Mouse (Mus musculus): ENCODE data around the gene Tmem37. TPM values are rescaled to one million over a fixed set of nuclear protein-coding genes. Genes with fewer than 3 reads are reported as not detected.

The Tmem37 gene
- polyA plus RNA-seq, 1 experiment from 2014 or later, result 5.5 TPM

DNA sequence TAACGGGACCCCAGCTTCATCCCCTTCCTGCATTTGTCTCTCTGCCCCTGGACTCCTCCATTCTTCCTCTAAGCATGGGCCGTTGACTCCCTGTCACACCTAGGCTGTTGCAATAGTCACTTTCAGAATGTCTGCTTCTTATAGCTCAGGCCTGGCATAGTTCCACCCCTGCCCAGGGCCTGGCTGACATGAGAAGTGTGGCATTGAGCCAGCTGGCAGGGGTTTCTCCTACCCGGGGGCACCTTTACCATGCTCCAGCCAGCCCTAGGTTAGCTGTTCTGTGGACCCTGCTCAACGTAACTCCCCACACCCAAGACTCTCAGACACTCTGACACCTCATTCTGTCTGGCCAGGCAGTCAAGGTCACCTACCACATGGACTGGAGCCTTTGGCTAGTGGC lies 46.2 kb downstream of the Tmem37 start:
- H3K27ac ChIP-seq, result no peak overlapping the region
- WGBS, result 77% methylated on average over 4 of the region's 4 CpGs
- H3K9ac ChIP-seq, result no peak overlapping the region
- no peaks in the 10 kb centered on the region for H3K27me3 ChIP-seq
- no peaks in the 10 kb centered on the region for H3K36me3 ChIP-seq
- no peaks in the 10 kb centered on the region for H3K9me3 ChIP-seq
- ATAC-seq (ENCODE audit: insufficient number of reproducible peaks, insufficient read depth, low FRiP score, low TSS enrichment, low read depth), result no peak
- no peak overlapping the region for H3K4me2 ChIP-seq
- H3K4me3 ChIP-seq, result no peak overlapping the region
- no peaks in the 10 kb centered on the region for H3K4me1 ChIP-seq

DNA sequence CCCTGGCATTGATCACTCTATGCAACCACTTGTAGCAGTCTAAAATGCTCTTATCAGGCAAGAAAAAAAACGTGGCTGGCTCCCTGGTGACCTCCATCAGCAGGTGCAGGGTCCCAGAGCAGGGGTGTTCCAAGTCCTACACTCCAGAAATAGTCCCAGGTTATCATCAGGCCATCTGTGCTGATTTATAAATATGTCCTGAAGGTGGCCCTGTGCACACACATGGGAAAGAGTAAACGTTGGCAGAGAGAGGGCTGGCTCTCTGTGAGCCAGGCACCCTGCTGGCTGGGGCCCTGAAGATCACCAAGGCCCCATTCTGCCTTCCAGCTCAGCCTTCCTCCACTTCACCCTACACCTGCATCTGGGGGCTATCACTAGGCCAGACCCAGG lies 48.8 kb downstream of the Tmem37 start:
- WGBS, result 6% methylated on average over 2 of the region's 2 CpGs

DNA sequence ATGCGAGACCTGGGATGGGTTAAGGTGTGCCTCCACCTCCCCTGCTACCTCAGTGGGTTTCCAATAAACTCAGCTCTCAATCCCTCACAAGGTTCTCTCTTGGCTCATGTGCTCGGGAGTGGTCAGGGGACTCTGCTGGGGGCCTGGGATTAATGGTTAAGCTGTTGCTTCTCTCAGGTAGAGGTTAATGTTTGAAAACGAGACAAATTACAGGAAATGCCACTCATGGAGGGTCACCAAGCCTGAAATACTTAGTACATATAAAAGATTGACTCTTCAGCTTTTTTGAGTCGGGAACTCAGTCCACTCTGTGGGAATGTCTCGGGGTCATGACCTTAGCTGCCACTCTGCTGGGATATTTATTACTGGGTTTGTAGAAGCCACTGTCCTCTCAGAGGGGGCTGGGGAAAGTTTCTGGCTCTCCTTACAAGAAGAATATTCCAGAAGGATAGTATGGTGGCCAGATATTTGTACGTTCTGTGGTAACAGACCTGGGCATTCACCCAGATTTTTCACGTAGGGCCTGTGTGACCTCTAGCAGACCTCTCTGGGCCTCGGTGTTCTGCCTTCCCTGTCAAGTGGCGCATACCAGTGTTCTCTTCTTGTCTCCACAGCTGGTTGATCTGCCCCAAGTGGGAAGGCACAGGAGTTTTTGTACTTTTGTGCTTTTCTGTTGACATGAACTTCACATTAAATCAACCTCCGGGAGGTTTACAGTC lies 49.4 kb downstream of the Tmem37 start:
- no peak overlapping the region for H3K4me2 ChIP-seq
- ATAC-seq (ENCODE audit: insufficient number of reproducible peaks, insufficient read depth, low FRiP score, low TSS enrichment, low read depth), result no peak
- no peaks in the 10 kb centered on the region for H3K36me3 ChIP-seq
- no peaks in the 10 kb centered on the region for H3K4me1 ChIP-seq
- H3K27me3 ChIP-seq, result no peaks in the 10 kb centered on the region
- no peaks in the 10 kb centered on the region for H3K9me3 ChIP-seq
- no peak overlapping the region for H3K4me3 ChIP-seq
- H3K27ac ChIP-seq, result no peak overlapping the region
- WGBS, result 64% methylated on average over 10 of the region's 10 CpGs
- no peak overlapping the region for H3K9ac ChIP-seq

More for the DNA sequence above, 48.8 kb downstream of the Tmem37 start:
- Histone ChIP-seq H3K36me3 (no peaks in the 10 kb centered on the region), H3K27ac (no peak overlapping the region), H3K9ac (no peak overlapping the region), H3K27me3 (no peaks in the 10 kb centered on the region), H3K9me3 (no peaks in the 10 kb centered on the region), H3K4me2 (no peak overlapping the region), H3K4me3 (no peak overlapping the region), H3K4me1 (no peaks in the 10 kb centered on the region)
- ATAC-seq (ENCODE audit: insufficient number of reproducible peaks, insufficient read depth, low FRiP score, low TSS enrichment, low read depth), result no peak

DNA sequence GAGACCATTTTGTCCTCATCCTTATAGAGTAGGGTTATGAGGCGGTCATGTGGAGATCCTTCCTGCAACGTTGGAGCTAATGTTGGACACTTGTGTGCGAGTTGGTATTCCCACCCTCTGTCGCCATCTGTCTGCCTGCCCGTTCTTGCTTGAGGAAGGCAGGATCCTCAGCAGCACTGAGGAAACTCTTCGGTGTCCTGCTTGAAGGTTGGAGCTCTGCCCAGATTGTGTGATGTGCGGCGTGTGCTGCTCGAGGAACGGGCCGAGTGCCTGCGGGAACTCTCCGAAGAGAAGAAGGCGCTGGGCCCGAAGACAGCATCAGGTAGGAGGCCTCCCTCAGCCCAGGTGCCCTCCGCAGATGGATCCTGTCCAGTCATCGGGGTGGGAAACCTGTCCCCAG lies 51.9 kb downstream of the Tmem37 start:
- Histone ChIP-seq H3K9ac (no peak overlapping the region), H3K4me2 (no peak overlapping the region), H3K27me3 (no peaks in the 10 kb centered on the region), H3K27ac (no peak overlapping the region), H3K4me3 (no peak overlapping the region), H3K36me3 (no peaks in the 10 kb centered on the region), H3K4me1 (no peaks in the 10 kb centered on the region), H3K9me3 (no peaks in the 10 kb centered on the region)
- no peak for ATAC-seq (ENCODE audit: insufficient number of reproducible peaks, insufficient read depth, low FRiP score, low TSS enrichment, low read depth)
- WGBS, result 89% methylated on average over 17 of the region's 17 CpGs

DNA sequence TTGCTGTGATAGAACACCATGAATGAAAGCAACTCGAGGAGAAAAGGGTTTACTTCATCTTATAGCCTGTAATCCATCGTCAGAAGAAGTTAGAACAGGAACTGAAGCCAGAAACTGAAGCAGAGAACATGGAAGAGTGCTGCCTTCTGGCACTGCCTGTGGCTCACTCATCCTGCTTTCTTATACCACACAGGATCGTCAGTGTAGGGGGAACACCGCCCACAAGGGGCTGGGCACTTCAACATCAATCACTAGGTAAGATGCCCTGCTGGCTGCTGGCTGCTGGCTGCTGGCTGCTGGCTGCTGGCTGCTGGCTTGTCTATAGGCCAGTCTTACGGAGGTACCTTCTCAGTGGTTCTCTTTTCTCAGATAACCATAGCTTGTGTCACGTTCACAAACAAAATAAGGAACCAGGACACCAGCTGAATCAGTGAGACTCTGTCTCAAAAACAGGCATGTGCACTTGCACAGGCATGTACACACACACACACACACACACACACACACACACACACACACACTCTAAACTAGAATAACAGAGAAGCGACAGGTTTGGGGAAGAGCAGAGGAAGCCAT lies 53.5 kb downstream of the Tmem37 start:
- no peaks in the 10 kb centered on the region for H3K27me3 ChIP-seq

DNA sequence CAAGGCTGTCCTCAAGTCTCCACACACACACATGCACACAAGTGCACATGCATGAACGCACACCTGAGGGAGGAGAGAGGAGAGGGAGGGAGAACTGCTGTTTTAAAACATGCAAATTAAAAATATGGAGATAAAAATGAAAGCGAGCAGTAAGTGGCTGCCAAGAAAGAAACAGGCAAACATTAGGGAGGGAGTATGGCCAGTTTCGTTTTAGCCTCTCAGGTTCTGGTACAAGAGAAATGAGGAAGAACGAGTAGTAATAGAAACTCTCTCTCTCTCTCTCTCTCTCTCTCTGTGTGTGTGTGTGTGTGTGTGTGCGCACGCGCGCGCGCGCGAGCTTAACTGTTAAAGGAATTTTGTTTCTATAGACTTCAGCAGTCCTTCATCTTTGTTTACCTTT lies 54.4 kb downstream of the Tmem37 start:
- H3K9me3 ChIP-seq, result no peaks in the 10 kb centered on the region
- no peak overlapping the region for H3K4me3 ChIP-seq
- no peak for ATAC-seq (ENCODE audit: insufficient number of reproducible peaks, insufficient read depth, low FRiP score, low TSS enrichment, low read depth)
- H3K27ac ChIP-seq, result no peak overlapping the region
- no peak overlapping the region for H3K4me2 ChIP-seq
- H3K4me1 ChIP-seq, result no peaks in the 10 kb centered on the region
- WGBS, result 90% methylated on average over 12 of the region's 12 CpGs
- no peaks in the 10 kb centered on the region for H3K36me3 ChIP-seq
- no peak overlapping the region for H3K9ac ChIP-seq
- H3K27me3 ChIP-seq, result no peaks in the 10 kb centered on the region

More for the DNA sequence above, 53.5 kb downstream of the Tmem37 start:
- no peak overlapping the region for H3K9ac ChIP-seq
- no peak for ATAC-seq (ENCODE audit: insufficient number of reproducible peaks, insufficient read depth, low FRiP score, low TSS enrichment, low read depth)
- H3K36me3 ChIP-seq, result no peaks in the 10 kb centered on the region
- no peaks in the 10 kb centered on the region for H3K9me3 ChIP-seq
- H3K27ac ChIP-seq, result no peak overlapping the region
- no peak overlapping the region for H3K4me2 ChIP-seq
- 67% methylated on average over 7 of the region's 7 CpGs for WGBS
- H3K4me3 ChIP-seq, result no peak overlapping the region
- no peaks in the 10 kb centered on the region for H3K4me1 ChIP-seq

DNA sequence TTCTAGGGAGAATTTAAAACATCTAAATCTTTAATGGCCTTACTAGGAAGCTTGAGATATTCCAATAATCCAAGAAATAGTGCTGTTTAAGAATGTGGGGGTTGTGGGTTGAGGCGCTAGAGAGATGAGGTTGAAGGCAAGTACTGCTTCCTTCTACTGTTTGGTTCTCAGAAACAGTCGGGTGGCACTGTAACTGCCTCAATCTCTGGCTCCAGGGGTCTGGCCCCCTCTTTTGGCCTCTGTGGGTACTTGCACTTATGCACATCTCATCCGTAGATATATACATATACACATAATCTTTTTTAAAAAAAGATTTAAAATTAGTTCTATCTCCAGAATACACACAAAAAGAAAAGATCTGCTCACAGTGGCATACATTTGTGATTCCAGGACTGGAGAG lies 55.0 kb downstream of the Tmem37 start:
- Histone ChIP-seq H3K4me2 (no peak overlapping the region), H3K9ac (no peak overlapping the region), H3K9me3 (no peaks in the 10 kb centered on the region), H3K4me1 (no peaks in the 10 kb centered on the region), H3K27me3 (no peaks in the 10 kb centered on the region), H3K4me3 (no peak overlapping the region), H3K27ac (no peak overlapping the region), H3K36me3 (no peaks in the 10 kb centered on the region)
- 62% methylated on average over 3 of the region's 3 CpGs for WGBS
- no peak for ATAC-seq (ENCODE audit: insufficient number of reproducible peaks, insufficient read depth, low FRiP score, low TSS enrichment, low read depth)

Other genes starting within 250 kb of the Tmem37 start
- gene Ptpn4, start 236.5 kb downstream of the Tmem37 start, polyA plus RNA-seq (2015; fragmentation: Nextera tagmentation; extraction: Ambion mirVana), result 4.7 and 6.3 TPM in 2 replicates
- 9.8 and 10.0 TPM in 2 replicates for gene Tmem177, start 160.9 kb downstream of the Tmem37 start, polyA plus RNA-seq (2015; fragmentation: Nextera tagmentation; extraction: Ambion mirVana)
- gene Cfap221, start 76.8 kb downstream of the Tmem37 start, polyA plus RNA-seq (2015; fragmentation: Nextera tagmentation; extraction: Ambion mirVana), result not detected in 2 replicates
- 0.17 TPM in 1 of 2 replicates, not detected in the other for gene Sctr, start 67.2 kb downstream of the Tmem37 start, polyA plus RNA-seq (2015; fragmentation: Nextera tagmentation; extraction: Ambion mirVana)
- 607 and 644 TPM in 2 replicates for gene Dbi, start 47.0 kb upstream of the Tmem37 start, polyA plus RNA-seq (2015; fragmentation: Nextera tagmentation; extraction: Ambion mirVana)
- gene 3110009E18Rik, start 47.1 kb upstream of the Tmem37 start, polyA plus RNA-seq (2015; fragmentation: Nextera tagmentation; extraction: Ambion mirVana), result 22.9 and 26.6 TPM in 2 replicates
- 5.0 and 5.6 TPM in 2 replicates for gene Steap3, start 198.6 kb upstream of the Tmem37 start, polyA plus RNA-seq (2015; fragmentation: Nextera tagmentation; extraction: Ambion mirVana)

All from embryonic facial prominence, embryonic 13.5 days (tissue).